Mouse (Mus musculus) lung, postnatal 0 days (tissue): ENCODE results near the gene Mybpc2. TPM values are rescaled to one million over a fixed set of nuclear protein-coding genes. Genes with fewer than 3 reads are reported as not detected.

Experiments used
- ATAC-seq: fragments of 200-750 bp; cut with Nextera tagmentation; 2 replicates; pipeline ENCODE4 v1.8.0; 2017; ENCODE audit warnings: moderate library complexity
- DNase-seq: peaks from one replicate; pipeline ENCODE4 v3.0.0-alpha.2; 2016; ENCODE audit warnings: low spot score
- H3K27ac ChIP-seq: fragments of 300-500 bp; sonication (generic); 2 replicates; pipeline ENCODE4 v1.5.1; 2014; ENCODE audit warnings: antibody characterized with exemption, mild to moderate bottlenecking, low read length, mixed read lengths
- H3K27me3 ChIP-seq: fragments of 300-500 bp; sonication (generic); replicated peaks from 2 replicates; pipeline ENCODE4 v1.6.1; 2014; ENCODE audit warnings: low read length, mixed read lengths; ENCODE audit not compliant: insufficient read depth
- H3K36me3 ChIP-seq: fragments of 300-500 bp; sonication (generic); 2 replicates; pipeline ENCODE4 v1.6.1; 2014; ENCODE audit warnings: low read length, mixed read lengths; ENCODE audit not compliant: insufficient read depth
- H3K4me1 ChIP-seq: fragments of 300-500 bp; sonication (generic); 2 replicates; pipeline ENCODE4 v1.6.1; 2014; ENCODE audit warnings: antibody characterized with exemption, low read depth, low read length, mixed read lengths; ENCODE audit not compliant: insufficient read depth
- H3K4me2 ChIP-seq: fragments of 300-500 bp; sonication (generic); replicated peaks from 2 replicates; pipeline ENCODE4 v1.6.1; 2014; ENCODE audit warnings: low read depth, mild to moderate bottlenecking, low read length, moderate library complexity, mixed read lengths
- H3K4me3 ChIP-seq: fragments of 300-500 bp; sonication (generic); 2 replicates; pipeline ENCODE4 v1.5.1; 2014; ENCODE audit warnings: low read depth, low read length
- H3K9ac ChIP-seq: fragments of 300-500 bp; sonication (generic); replicated peaks from 2 replicates; pipeline ENCODE4 v1.6.1; 2014; ENCODE audit warnings: low read depth, mild to moderate bottlenecking
- H3K9me3 ChIP-seq: fragments of 300-500 bp; sonication (generic); 2 replicates; pipeline ENCODE4 v1.6.1; 2016; ENCODE audit warnings: low read length, mixed read lengths
- CTCF ChIP-seq: IDR thresholded peaks from 2 replicates; pipeline ENCODE4 v1.5.1; 2016; ENCODE audit warnings: antibody characterized with exemption, mild to moderate bottlenecking
- EP300 ChIP-seq: IDR thresholded peaks from 2 replicates; pipeline ENCODE4 v1.6.1; 2016; ENCODE audit warnings: antibody characterized with exemption, mild to moderate bottlenecking, control low read depth
- WGBS: fragments of 180-500 bp; shearing (Covaris S2); extraction: QIAGEN DNeasy Blood & Tissue Kit; methylation state at CpG from one replicate; pipeline ENCODE4 v1.1.7; 2014; 5-methylcytosine and 5-hydroxymethylcytosine counted together
- polyA plus RNA-seq: library from polyadenylated mRNA; unstranded; fragments of >200 nt; fragmentation: Nextera tagmentation; extraction: Ambion mirVana; gene quantifications from 2 replicates; pipeline ENCODE4 v1.2.1, GENCODE M21; 2015

Gene Mybpc2
- polyA plus RNA-seq, 1 experiment from 2014 or later: 0.37 TPM

- Histone ChIP-seq H3K27ac (no peak overlapping the region), H3K36me3 (no peaks in the 10 kb centered on the region), H3K4me2 (no peak overlapping the region), H3K27me3 (no peaks in the 10 kb centered on the region), H3K9ac (no peak overlapping the region), H3K4me1 (no peaks in the 10 kb centered on the region), H3K9me3 (no peaks in the 10 kb centered on the region), H3K4me3 (no peak overlapping the region)
- ATAC-seq: no peak
- no peak for DNase-seq
- 55% methylated on average over 6 of the region's 6 CpGs for WGBS
- no peak for TF ChIP-seq EP300
- no peak for TF ChIP-seq CTCF
These were observed 41.0 kb upstream of the Mybpc2 start for GRCm38 (mm10) chr7:44565414-44565813.

GRCm38 (mm10) chr7:44564486-44564885 lies 40.0 kb upstream of the Mybpc2 start:
- Histone ChIP-seq H3K4me2 (no peak overlapping the region), H3K27me3 (no peaks in the 10 kb centered on the region), H3K27ac (no peak overlapping the region), H3K9me3 (no peaks in the 10 kb centered on the region), H3K4me3 (no peak overlapping the region), H3K36me3 (no peaks in the 10 kb centered on the region), H3K9ac (no peak overlapping the region), H3K4me1 (no peaks in the 10 kb centered on the region)
- no peak for DNase-seq
- no peak for ATAC-seq
- TF ChIP-seq CTCF: no peak
- no peak for TF ChIP-seq EP300
- 81% methylated on average over 10 of the region's 10 CpGs for WGBS

- H3K4me2 ChIP-seq: no peak overlapping the region
- H3K27ac ChIP-seq: peak overlapping the region; percentile 64
- WGBS: 37% methylated on average over 8 of the region's 8 CpGs
- H3K9ac ChIP-seq: no peak overlapping the region
- ATAC-seq (peak; percentile 96), DNase-seq (peak; percentile 88)
- no peaks in the 10 kb centered on the region for H3K9me3 ChIP-seq
- TF ChIP-seq EP300 (no peak), CTCF (no peak)
- H3K27me3 ChIP-seq: no peaks in the 10 kb centered on the region
- H3K4me3 ChIP-seq: no peak overlapping the region
- no peaks in the 10 kb centered on the region for H3K4me1 ChIP-seq
- no peaks in the 10 kb centered on the region for H3K36me3 ChIP-seq
These were observed 38.8 kb upstream of the Mybpc2 start for GRCm38 (mm10) chr7:44563284-44563683.

- DNase-seq (peak; percentile 88), ATAC-seq (peak; percentile 36; the same call in 1 of the 2 replicates)
- WGBS: 53% methylated on average over 18 of the region's 18 CpGs
- peak; percentile 89 for TF ChIP-seq CTCF
- 0 out of 2 replicates have a peak, but pooled peaks have one; percentile 13 for TF ChIP-seq EP300
- no peak overlapping the region for H3K27ac ChIP-seq
- H3K4me3 ChIP-seq: no peak overlapping the region
- no peak overlapping the region for H3K9ac ChIP-seq
- H3K9me3 ChIP-seq: no peaks in the 10 kb centered on the region
- H3K27me3 ChIP-seq: no peaks in the 10 kb centered on the region
- no peaks in the 10 kb centered on the region for H3K36me3 ChIP-seq
- H3K4me1 ChIP-seq: no peaks in the 10 kb centered on the region
- no peak overlapping the region for H3K4me2 ChIP-seq
These were observed 36.3 kb upstream of the Mybpc2 start for GRCm38 (mm10) chr7:44560435-44561400.

- Histone ChIP-seq H3K9ac (no peak overlapping the region), H3K27me3 (no peaks in the 10 kb centered on the region)
- 59% methylated on average over 2 of the region's 2 CpGs for WGBS
These were observed 33.2 kb upstream of the Mybpc2 start for GRCm38 (mm10) chr7:44557629-44558028.

GRCm38 (mm10) chr7:44553826-44554225 lies 29.4 kb upstream of the Mybpc2 start, which contains the start of gene Nr1h2:
Nr1h2 (minus strand) TSS chr7:44553951.
- Histone ChIP-seq H3K36me3 (peaks cover 17% of the 10 kb centered on the region), H3K9me3 (no peaks in the 10 kb centered on the region), H3K27me3 (no peaks in the 10 kb centered on the region), H3K4me3 (peak within 1 kb of the TSS; percentile 98), H3K4me1 (peaks cover 7% of the 10 kb centered on the region; the same call in 1 of the 2 replicates), H3K4me2 (peak within 1 kb of the TSS; percentile 70), H3K27ac (peak within 1 kb of the TSS; percentile 100), H3K9ac (peak within 1 kb of the TSS; percentile 92)
- peak; percentile 99 for DNase-seq
- ATAC-seq: peak; percentile 93
- WGBS: 0% methylated on average over 22 of the region's 22 CpGs
- TF ChIP-seq CTCF: no peak
- peak; percentile 83 for TF ChIP-seq EP300

More at GRCm38 (mm10) chr7:44557629-44558028, 33.2 kb upstream of the Mybpc2 start:
- Histone ChIP-seq H3K36me3 (no peaks in the 10 kb centered on the region), H3K4me2 (no peak overlapping the region), H3K4me1 (peaks cover 6% of the 10 kb centered on the region; the same call in 1 of the 2 replicates), H3K4me3 (no peak overlapping the region), H3K9me3 (no peaks in the 10 kb centered on the region), H3K27ac (no peak overlapping the region)
- DNase-seq (no peak), ATAC-seq (no peak)
- TF ChIP-seq EP300: no peak
- TF ChIP-seq CTCF: no peak
